Mouse (Mus musculus) adrenal gland, adult 2 months (tissue): ENCODE measurements around the gene Ifna4. TPM values are rescaled to one million over a fixed set of nuclear protein-coding genes. Genes with fewer than 3 reads are reported as not detected.
A peak's percentile ranks its signal among the peaks of the same experiment; 100 is the strongest.

Experiments used
- DNase-seq: peaks from one replicate; pipeline ENCODE4 v3.0.0; 2021
- polyA plus RNA-seq: library from polyadenylated mRNA; depleted of rRNA; stranded (reverse); fragments of >200 nt; gene quantifications from 2 replicates; pipeline ENCODE4 v1.2.3, GENCODE M21; 2012; rRNA removed
- total RNA-seq, 2 experiments: library from RNA; stranded (reverse); gene quantifications; 2 replicates each; pipeline ENCODE4 v1.2.3; 2021

The Ifna4 gene
- total and polyA plus RNA-seq, 3 experiments: not detected

DNA sequence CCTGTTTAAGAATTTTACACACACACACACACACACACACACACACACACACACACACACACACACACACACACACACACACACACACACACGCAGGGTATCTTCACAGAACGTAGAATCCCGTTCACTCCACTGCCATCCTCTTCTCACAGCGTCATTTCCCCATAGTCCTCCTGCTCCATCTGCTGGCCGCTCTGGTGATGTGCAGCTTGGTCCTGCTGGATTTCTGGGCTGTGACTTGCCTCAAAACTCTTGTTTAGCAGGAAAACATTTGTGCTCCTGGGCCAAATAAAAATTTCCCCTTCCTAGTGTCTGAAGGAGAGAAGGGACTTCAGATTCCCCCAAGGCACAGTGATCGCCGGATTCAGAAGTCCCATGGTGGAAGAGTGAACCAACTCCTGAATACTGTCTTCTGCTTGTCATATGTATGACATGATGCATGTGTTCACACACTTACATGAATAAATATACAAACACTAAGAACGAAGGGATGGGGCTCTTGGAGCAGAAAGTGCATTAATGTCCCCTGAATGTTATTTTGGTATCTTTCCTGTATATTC lies 25.8 kb downstream of the Ifna4 start:
- peak; percentile 78 for DNase-seq

DNA sequence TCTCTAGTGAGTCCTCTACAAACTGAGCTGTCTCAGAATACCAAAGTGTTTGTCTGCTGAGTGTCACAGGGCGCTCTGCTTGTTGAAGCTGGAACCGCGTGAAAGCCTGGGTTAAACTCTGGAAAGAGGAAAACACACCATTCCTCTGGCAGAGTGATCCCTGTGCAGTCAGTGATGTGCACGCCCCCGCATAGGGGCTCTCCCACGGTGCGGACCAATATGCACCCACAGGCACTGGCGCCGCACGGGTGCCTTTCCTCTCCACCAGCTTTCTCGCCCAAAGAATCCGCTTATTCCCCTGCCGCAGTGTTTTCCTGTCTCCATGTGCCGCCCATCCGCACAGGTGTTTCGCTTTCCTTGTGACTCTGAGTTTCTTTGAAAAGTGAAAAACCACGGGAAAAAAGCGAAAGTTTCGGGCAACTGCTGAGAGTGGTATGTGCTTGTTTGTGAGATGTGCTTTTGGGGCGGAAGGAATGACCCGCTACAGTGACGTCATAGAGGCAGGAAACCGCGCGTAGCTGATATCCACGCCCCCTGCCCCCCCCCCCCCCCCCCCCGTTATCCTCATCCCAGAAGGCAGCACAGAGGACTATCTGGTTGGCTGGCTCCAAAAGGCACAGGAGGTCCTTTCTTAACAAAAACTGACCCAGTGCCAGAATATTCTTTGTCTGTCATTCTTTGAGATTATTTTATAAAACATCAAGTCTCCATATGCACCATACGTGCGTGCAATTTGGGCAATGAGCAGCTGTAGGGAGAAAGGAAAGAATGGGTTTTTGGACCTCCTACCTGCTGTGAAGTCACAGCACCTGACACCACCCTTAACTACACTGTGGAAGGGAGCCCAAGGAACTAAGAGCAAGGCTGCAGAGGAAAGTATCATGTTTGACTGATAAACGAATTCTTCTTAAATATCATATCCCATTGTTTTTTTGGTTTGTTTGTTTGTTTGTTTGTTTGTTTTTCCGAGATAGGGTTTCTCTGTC lies 26.6 kb downstream of the Ifna4 start:
- DNase-seq: peak; percentile 32

DNA sequence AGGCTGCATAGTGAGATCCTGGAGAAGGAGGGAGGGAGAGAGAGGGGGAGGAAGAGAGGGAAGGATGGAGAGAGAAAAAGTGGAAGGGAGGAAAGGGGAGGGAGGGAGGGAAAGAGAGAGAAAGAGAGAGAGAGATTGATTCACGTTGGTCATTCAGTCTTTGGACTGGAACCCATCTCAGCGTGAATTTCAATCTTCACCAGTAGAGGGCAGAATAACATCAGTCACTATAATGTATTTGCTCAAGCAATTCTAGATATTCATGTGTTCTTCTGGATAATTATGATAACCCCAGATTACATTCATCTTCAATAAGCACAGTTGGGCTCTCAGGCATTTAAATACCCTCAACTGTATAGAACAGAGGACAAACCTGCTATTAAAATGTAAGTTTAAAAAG lies 31.0 kb downstream of the Ifna4 start:
- peak; percentile 12 for DNase-seq

DNA sequence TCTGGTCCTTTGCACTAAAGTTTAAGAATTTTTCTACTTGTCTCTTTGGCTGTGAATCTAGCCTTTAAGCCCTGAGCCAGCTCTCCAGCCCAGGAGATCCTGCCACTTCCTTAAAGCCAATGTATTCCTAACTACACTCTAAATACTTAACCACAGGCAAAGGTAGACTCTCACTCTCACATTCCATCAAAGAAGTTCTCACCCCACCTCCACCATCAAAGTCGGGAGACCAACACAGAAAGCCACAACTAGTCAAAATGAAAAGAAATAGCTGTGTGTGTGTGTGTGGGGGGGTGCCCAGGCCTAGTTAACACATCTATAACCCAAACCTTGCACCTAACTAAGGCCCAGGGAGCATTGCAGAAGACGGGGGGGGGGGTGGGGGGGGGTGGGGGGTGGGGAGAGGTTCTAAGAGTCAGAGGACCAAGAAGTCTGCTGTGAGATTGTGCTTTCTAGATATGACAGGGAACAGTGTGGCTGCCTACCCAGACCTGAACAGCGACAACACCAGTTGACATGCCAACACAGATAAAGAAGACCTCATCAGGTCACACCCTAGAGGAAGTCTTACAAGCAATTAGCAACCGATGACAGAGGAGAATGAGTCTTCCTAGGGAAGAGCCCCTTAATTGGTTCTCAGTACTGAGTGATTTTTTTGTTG lies 33.9 kb downstream of the Ifna4 start:
- no peak for DNase-seq

DNA sequence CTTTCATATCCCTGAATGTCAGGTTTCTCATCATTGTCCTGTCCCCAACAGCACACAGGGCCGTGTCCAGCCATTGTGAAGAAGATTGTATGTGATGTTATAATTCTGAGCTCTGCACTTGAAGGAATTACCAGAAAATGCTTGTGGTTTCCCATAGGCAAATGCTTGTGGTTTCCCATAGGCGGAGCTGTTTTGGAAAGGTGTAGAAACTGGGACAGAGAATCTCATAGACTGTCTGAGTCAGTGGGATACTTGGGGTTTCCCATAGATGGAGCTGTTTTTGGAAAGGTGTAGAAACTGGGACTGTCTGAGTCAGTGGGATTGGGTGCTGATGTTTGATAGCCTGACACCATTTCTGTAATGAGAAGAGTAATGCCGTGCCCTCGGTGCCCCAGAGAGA lies 34.9 kb downstream of the Ifna4 start:
- DNase-seq: no peak

DNA sequence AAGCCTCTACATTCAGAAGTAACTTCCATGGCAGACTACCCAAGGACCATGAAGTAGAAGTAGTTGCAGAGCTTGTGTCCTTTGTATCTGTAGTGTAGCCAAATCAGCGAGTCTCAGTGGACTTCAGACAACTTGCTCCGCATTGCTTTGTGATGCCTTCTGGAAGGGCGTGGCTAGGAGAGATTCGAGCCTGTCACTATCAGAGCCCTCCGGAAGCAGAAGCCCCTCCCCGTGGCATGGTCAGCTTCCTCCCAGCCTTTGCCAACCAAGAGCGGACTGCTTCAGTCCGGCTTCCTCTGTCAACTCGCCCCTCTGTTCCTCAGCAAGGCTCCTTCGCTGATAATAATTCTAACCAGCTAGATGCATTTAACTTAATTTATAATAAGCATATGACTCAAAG lies 36.6 kb downstream of the Ifna4 start:
- DNase-seq: no peak

DNA sequence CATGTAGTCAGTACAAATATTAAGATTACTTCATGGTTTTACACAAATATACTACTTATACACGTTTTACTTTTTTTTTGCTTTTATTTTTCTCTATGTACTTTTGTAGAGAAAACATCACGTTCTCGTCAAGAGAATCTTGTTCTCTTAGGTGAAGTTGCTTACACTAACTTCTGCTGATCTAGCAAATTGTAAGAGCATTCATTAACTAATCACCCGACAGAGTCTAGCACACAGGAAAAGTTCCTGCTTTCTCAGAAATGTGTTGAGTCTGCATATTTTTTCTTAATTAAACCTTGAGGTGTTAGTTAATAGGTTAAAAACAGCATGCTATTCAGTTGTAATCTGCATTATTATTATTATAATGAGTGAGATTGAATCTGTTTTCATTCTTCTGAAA lies 37.1 kb downstream of the Ifna4 start:
- no peak for DNase-seq

DNA sequence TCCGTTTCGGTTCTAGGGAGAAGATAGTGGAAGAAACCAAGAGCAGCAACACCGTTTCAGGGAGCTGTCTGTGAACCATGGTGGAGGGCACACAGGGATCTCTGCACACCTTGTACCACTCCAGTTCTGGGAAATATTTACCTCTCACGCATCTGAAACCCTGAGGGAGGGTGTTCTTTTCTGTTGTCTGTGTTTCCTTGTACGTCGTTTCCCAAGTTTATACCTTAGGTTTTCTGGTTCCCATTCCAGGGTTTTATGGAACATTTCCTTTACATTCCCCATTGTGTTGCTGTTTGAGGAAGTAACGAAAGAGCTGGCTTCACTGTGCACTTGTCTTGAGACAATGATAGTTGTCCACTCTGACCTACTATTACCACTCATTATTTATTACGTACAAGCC lies 38.4 kb downstream of the Ifna4 start, which contains the start of gene Ifne:
TSS of gene Ifne (minus strand) at position 101 of the 400 bp plus-strand sequence.
- no peak for DNase-seq

DNA sequence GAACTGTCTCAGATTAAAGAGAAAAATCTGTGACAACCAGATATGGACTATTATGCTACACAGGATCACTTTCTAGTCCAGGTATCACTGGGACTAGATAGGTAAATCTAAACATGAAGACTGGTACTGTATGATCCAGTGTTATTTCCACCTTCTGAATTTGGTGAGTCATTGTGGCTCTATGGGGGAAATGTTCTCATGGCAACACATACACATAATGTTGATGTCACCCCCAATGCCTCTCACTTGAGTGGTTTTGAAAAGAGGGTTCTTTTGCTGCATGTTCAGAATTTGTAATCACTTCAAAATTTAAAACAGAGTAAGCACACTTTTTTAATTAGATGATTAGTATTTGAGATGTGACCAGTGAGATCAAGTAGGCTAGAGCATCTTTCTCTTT lies 46.6 kb downstream of the Ifna4 start:
- no peak for DNase-seq

Other genes with a start within 250 kb of the Ifna4 start
- not detected for gene Ifna9, start 249.5 kb upstream of the Ifna4 start, total RNA-seq
- 0.22 TPM in 1 of 2 replicates, not detected in the other for gene Ifna9, start 249.5 kb upstream of the Ifna4 start, polyA plus RNA-seq
- not detected for gene Ifna12, start 238.5 kb upstream of the Ifna4 start, total RNA-seq
- not detected in 2 replicates for gene Ifna12, start 238.5 kb upstream of the Ifna4 start, polyA plus RNA-seq
- gene C87499, start 207.4 kb upstream of the Ifna4 start, total RNA-seq: not detected
- not detected in 2 replicates for gene C87499, start 207.4 kb upstream of the Ifna4 start, polyA plus RNA-seq
- gene Ifna13, start 197.4 kb upstream of the Ifna4 start, total RNA-seq: not detected
- gene Ifna13, start 197.4 kb upstream of the Ifna4 start, polyA plus RNA-seq: not detected in 2 replicates
- gene Ifna16, start 164.9 kb upstream of the Ifna4 start, total RNA-seq: not detected
- gene Ifna16, start 164.9 kb upstream of the Ifna4 start, polyA plus RNA-seq: not detected in 2 replicates
- not detected for gene Ifna2, start 157.9 kb upstream of the Ifna4 start, total RNA-seq
- not detected in 2 replicates for gene Ifna2, start 157.9 kb upstream of the Ifna4 start, polyA plus RNA-seq
- not detected for gene Ifnab, start 150.5 kb upstream of the Ifna4 start, total RNA-seq
- gene Ifnab, start 150.5 kb upstream of the Ifna4 start, polyA plus RNA-seq: not detected in 2 replicates
- gene Gm26566, start 120.1 kb upstream of the Ifna4 start, total RNA-seq: under 1 TPM in 1 of 2 experiments, not detected in 1; 0.38 TPM
- 0.76 and 1.0 TPM in 2 replicates for gene Gm26566, start 120.1 kb upstream of the Ifna4 start, polyA plus RNA-seq
- 10 to 100 TPM; 70.8 to 79.3 TPM for gene Klhl9, start 119.4 kb upstream of the Ifna4 start, total RNA-seq
- 22.2 and 29.6 TPM in 2 replicates for gene Klhl9, start 119.4 kb upstream of the Ifna4 start, polyA plus RNA-seq
- gene Gm13271, start 87.0 kb upstream of the Ifna4 start, total RNA-seq: not detected
- gene Gm13271, start 87.0 kb upstream of the Ifna4 start, polyA plus RNA-seq: not detected in 2 replicates
- gene Gm13283, start 81.7 kb upstream of the Ifna4 start, total RNA-seq: not detected
- not detected in 2 replicates for gene Gm13283, start 81.7 kb upstream of the Ifna4 start, polyA plus RNA-seq
- not detected for gene Gm13290, start 68.0 kb upstream of the Ifna4 start, total RNA-seq
- not detected in 2 replicates for gene Gm13290, start 68.0 kb upstream of the Ifna4 start, polyA plus RNA-seq
- not detected for gene Gm13289, start 64.9 kb upstream of the Ifna4 start, total RNA-seq
- not detected in 2 replicates for gene Gm13289, start 64.9 kb upstream of the Ifna4 start, polyA plus RNA-seq
- gene Gm13272, start 62.0 kb upstream of the Ifna4 start, total RNA-seq: not detected
- gene Gm13272, start 62.0 kb upstream of the Ifna4 start, polyA plus RNA-seq: not detected in 2 replicates
- not detected for gene Ifnz, start 59.7 kb upstream of the Ifna4 start, total RNA-seq
- gene Ifnz, start 59.7 kb upstream of the Ifna4 start, polyA plus RNA-seq: not detected in 2 replicates
- not detected for gene Gm13276, start 56.2 kb upstream of the Ifna4 start, total RNA-seq
- gene Gm13276, start 56.2 kb upstream of the Ifna4 start, polyA plus RNA-seq: not detected in 2 replicates
- gene Gm13277, start 53.2 kb upstream of the Ifna4 start, total RNA-seq: not detected
- not detected in 2 replicates for gene Gm13277, start 53.2 kb upstream of the Ifna4 start, polyA plus RNA-seq
- gene Gm13278, start 50.3 kb upstream of the Ifna4 start, total RNA-seq: not detected
- gene Gm13278, start 50.3 kb upstream of the Ifna4 start, polyA plus RNA-seq: not detected in 2 replicates
- not detected for gene Gm13275, start 47.4 kb upstream of the Ifna4 start, total RNA-seq
- gene Gm13275, start 47.4 kb upstream of the Ifna4 start, polyA plus RNA-seq: 0.22 TPM in 1 of 2 replicates, not detected in the other
- gene Gm13279, start 44.5 kb upstream of the Ifna4 start, total RNA-seq: not detected
- not detected in 2 replicates for gene Gm13279, start 44.5 kb upstream of the Ifna4 start, polyA plus RNA-seq
- gene Gm13285, start 42.2 kb upstream of the Ifna4 start, total RNA-seq: not detected
- gene Gm13285, start 42.2 kb upstream of the Ifna4 start, polyA plus RNA-seq: not detected in 2 replicates
- gene Gm13287, start 38.6 kb upstream of the Ifna4 start, total RNA-seq: not detected
- 0.22 TPM in 1 of 2 replicates, not detected in the other for gene Gm13287, start 38.6 kb upstream of the Ifna4 start, polyA plus RNA-seq
- not detected for gene Gm13288, start 36.3 kb upstream of the Ifna4 start, total RNA-seq
- not detected in 2 replicates for gene Gm13288, start 36.3 kb upstream of the Ifna4 start, polyA plus RNA-seq
- gene Ifna7, start 25.6 kb upstream of the Ifna4 start, total RNA-seq: not detected
- not detected in 2 replicates for gene Ifna7, start 25.6 kb upstream of the Ifna4 start, polyA plus RNA-seq
- not detected for gene Ifna11, start 21.9 kb upstream of the Ifna4 start, total RNA-seq
- not detected in 2 replicates for gene Ifna11, start 21.9 kb upstream of the Ifna4 start, polyA plus RNA-seq
- gene Ifna6, start 14.4 kb upstream of the Ifna4 start, total RNA-seq: not detected
- gene Ifna6, start 14.4 kb upstream of the Ifna4 start, polyA plus RNA-seq: not detected in 2 replicates
- not detected for gene Ifna5, start 6.3 kb upstream of the Ifna4 start, total RNA-seq
- not detected in 2 replicates for gene Ifna5, start 6.3 kb upstream of the Ifna4 start, polyA plus RNA-seq
- not detected for gene Ifna1, start 8.2 kb downstream of the Ifna4 start, total RNA-seq
- gene Ifna1, start 8.2 kb downstream of the Ifna4 start, polyA plus RNA-seq: not detected in 2 replicates
- gene Ifne, start 38.3 kb downstream of the Ifna4 start, total RNA-seq: not detected
- gene Ifne, start 38.3 kb downstream of the Ifna4 start, polyA plus RNA-seq: not detected in 2 replicates